Mouse (Mus musculus) kidney, adult 9 months (tissue): Measurements from ENCODE around the gene Cope.

Experiments
- DNase-seq: peaks from one replicate; pipeline ENCODE4 v3.0.0; 2022

Cope gene

GRCm38 (mm10) chr8:70315624-70316510 is 13.5 kb downstream of the Cope start, which contains the start of gene Cers1:
TSS of gene Cers1 (plus strand) at chr8:70315775.
- DNase-seq = no peak

- DNase-seq = no peak
Observed at GRCm38 (mm10) chr8:70316511-70317504, 14.5 kb downstream of the Cope start.

- DNase-seq = no peak
Observed at GRCm38 (mm10) chr8:70317872-70318271, 15.6 kb downstream of the Cope start.

GRCm38 (mm10) chr8:70323716-70324115 is 21.4 kb downstream of the Cope start:
- no peak for DNase-seq

GRCm38 (mm10) chr8:70327512-70327911 is 25.2 kb downstream of the Cope start:
- no peak for DNase-seq

- DNase-seq = no peak
Observed at GRCm38 (mm10) chr8:70329124-70329834, 27.0 kb downstream of the Cope start, which contains the start of gene Gdf1. TSS of gene Gdf1 (plus strand) at chr8:70329817.

- no peak for DNase-seq
Observed at GRCm38 (mm10) chr8:70329835-70330740, 27.8 kb downstream of the Cope start.

- no peak for DNase-seq
Observed at GRCm38 (mm10) chr8:70330741-70331364, 28.5 kb downstream of the Cope start.

- no peak for DNase-seq
Observed at GRCm38 (mm10) chr8:70331526-70331925, 29.2 kb downstream of the Cope start.

- peak; percentile 40 for DNase-seq
Observed at GRCm38 (mm10) chr8:70332070-70332877, 30.0 kb downstream of the Cope start.

GRCm38 (mm10) chr8:70332878-70333202 is 30.5 kb downstream of the Cope start:
- no peak for DNase-seq

GRCm38 (mm10) chr8:70338931-70339330 is 36.6 kb downstream of the Cope start:
- no peak for DNase-seq

GRCm38 (mm10) chr8:70340659-70341058 is 38.3 kb downstream of the Cope start:
- DNase-seq = no peak

GRCm38 (mm10) chr8:70342007-70342406 is 39.7 kb downstream of the Cope start:
- no peak for DNase-seq

- DNase-seq = no peak
Observed at GRCm38 (mm10) chr8:70343076-70343475, 40.8 kb downstream of the Cope start.

- DNase-seq = peak; percentile 48
Observed at GRCm38 (mm10) chr8:70343696-70344095, 41.4 kb downstream of the Cope start.

GRCm38 (mm10) chr8:70344279-70344678 is 42.0 kb downstream of the Cope start:
- no peak for DNase-seq

GRCm38 (mm10) chr8:70347443-70347842 is 45.1 kb downstream of the Cope start:
- DNase-seq = no peak

GRCm38 (mm10) chr8:70347860-70348420 is 45.6 kb downstream of the Cope start:
- DNase-seq = peak; percentile 78
